Mouse (Mus musculus) macrophage (primary cell): ENCODE data around the gene Klhl12. TPM values are rescaled to one million over a fixed set of nuclear protein-coding genes. Genes with fewer than 3 reads are reported as not detected.

Experiments
- polyA plus RNA-seq: library from polyadenylated mRNA; stranded (reverse); fragments of 250-400 nt; gene quantifications from 3 replicates; pipeline ENCODE4 v1.2.4, GENCODE M21; 2018; ENCODE audit warnings: inconsistent platforms

The Klhl12 gene
- polyA plus RNA-seq, 1 experiment from 2014 or later = 2.9 TPM

Other genes starting within 250 kb of the Klhl12 start
- not detected in 3 replicates for gene Adora1, start 220.1 kb upstream of the Klhl12 start, polyA plus RNA-seq
- not detected in 3 replicates for gene Myog, start 165.5 kb upstream of the Klhl12 start, polyA plus RNA-seq
- gene Ppfia4, start 122.6 kb upstream of the Klhl12 start, polyA plus RNA-seq = 5.1 to 8.5 TPM (median 6.0 TPM) in 3 replicates
- 31.9 to 35.6 TPM (median 34.8 TPM) in 3 replicates for gene Tmem183a, start 93.6 kb upstream of the Klhl12 start, polyA plus RNA-seq
- gene 4933406M09Rik, start 69.6 kb upstream of the Klhl12 start, polyA plus RNA-seq = not detected in 3 replicates
- gene Cyb5r1, start 50.0 kb upstream of the Klhl12 start, polyA plus RNA-seq = 67.3 to 81.1 TPM (median 76.8 TPM) in 3 replicates
- gene Adipor1, start 40.2 kb upstream of the Klhl12 start, polyA plus RNA-seq = 121 to 204 TPM (median 153 TPM) in 3 replicates
- gene Rabif, start 39.1 kb downstream of the Klhl12 start, polyA plus RNA-seq = 11.5 to 14.8 TPM (median 14.4 TPM) in 3 replicates
- gene Mgat4e, start 94.2 kb downstream of the Klhl12 start, polyA plus RNA-seq = not detected in 3 replicates
- gene Kdm5b, start 104.6 kb downstream of the Klhl12 start, polyA plus RNA-seq = 2.8 to 4.8 TPM (median 4.1 TPM) in 3 replicates
- not detected in 3 replicates for gene Syt2, start 191.1 kb downstream of the Klhl12 start, polyA plus RNA-seq